Mouse (Mus musculus) olfactory bulb, adult 2 months (tissue): ENCODE measurements around the gene Nog.

Experiments
- CTCF ChIP-seq: fragments of 200-500 bp; IDR thresholded peaks from 2 replicates; pipeline ENCODE4 v1.5.1; 2012; ENCODE audit warnings: low read depth, mild to moderate bottlenecking, low read length, moderate library complexity; ENCODE audit not compliant: insufficient read depth
- POLR2A ChIP-seq: fragments of 200-500 bp; IDR thresholded peaks from 2 replicates; pipeline ENCODE4 v1.6.1; 2012; ENCODE audit warnings: mild to moderate bottlenecking, low read depth, low read length, moderate library complexity; ENCODE audit not compliant: insufficient read depth

DNA sequence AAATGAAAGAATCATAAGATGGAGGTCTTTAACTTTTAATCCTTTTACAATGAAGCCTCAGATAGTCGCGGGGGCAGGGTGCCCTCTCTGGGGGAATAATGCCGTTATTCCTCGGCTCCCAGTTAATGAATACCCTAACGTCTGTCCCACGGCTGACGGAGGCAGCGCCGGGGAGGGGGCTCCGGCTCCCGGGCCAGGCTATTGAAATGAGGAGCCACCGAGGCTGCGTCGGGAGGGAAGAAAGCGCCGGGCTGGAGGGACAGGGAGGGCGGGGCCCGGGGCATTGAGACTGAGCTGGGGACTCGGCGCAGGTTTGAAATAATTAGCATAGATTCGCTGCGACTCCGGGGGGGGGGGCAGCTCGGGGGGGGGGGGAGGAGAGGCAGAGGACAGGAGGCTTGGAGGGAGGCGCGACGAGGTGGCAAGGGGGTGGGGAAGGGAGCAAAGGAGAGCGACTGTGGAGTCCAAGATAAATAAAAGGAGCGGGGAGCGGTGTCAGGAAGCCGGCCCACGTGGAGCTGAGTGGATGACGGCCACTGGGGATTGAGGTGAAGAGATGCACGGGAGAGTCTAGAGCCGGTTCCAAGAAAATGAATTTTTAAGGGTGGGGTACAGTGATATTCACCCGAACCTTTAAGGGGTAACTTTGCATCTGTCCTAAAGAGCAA is 2.9 kb downstream of the Nog start:
- TF ChIP-seq CTCF: no peak
- TF ChIP-seq POLR2A: no peak
